Mouse (Mus musculus): ENCODE results near the gene Arhgap30. TPM values are rescaled to one million over a fixed set of nuclear protein-coding genes. Genes with fewer than 3 reads are reported as not detected.

Arhgap30 gene
- polyA plus RNA-seq, 1 experiment from 2014 or later, result 3.8 TPM

DNA sequence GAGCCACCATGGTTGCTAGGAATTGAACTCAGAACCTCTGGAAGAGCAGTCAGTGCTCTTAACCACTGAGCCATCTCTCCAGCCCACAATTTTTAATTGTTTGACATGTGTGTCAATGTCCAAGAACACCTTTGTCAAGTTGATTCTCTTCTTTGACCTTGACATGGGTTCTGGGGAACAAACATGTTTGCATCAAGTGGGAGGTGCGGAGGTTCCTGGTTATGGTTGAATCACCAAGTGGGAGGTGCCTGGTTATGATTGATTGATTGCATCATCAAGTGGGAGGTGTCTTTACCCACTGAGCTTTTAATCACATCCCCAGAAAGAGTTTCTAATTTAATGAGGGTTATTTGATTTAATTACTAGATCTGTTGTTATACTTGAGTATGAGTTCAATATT lies 68.8 kb downstream of the Arhgap30 start:
- H3K27me3 ChIP-seq (ENCODE audit: control insufficient read depth, insufficient read depth, low read length), result no peaks in the 10 kb centered on the region
- H3K4me3 ChIP-seq (replicated peaks; ENCODE audit: low read length), result no peak overlapping the region
- H3K36me3 ChIP-seq (ENCODE audit: control insufficient read depth, insufficient read depth, low read length), result peaks cover 6% of the 10 kb centered on the region; the same call in 1 of the 2 replicates
- no peak overlapping the region for H3K9ac ChIP-seq (ENCODE audit: low read length)
- 90% methylated on average over 1 of the region's 1 CpGs for WGBS
- H3K4me2 ChIP-seq (ENCODE audit: low read depth, low read length), result no peak overlapping the region
- no peak for ATAC-seq (ENCODE audit: insufficient read depth, low FRiP score)
- no peaks in the 10 kb centered on the region for H3K9me3 ChIP-seq (replicated peaks; ENCODE audit: control insufficient read depth, low read length)
- H3K27ac ChIP-seq (ENCODE audit: low read length), result no peak overlapping the region
- H3K4me1 ChIP-seq (ENCODE audit: control insufficient read depth, insufficient read depth, low read length), result no peaks in the 10 kb centered on the region

DNA sequence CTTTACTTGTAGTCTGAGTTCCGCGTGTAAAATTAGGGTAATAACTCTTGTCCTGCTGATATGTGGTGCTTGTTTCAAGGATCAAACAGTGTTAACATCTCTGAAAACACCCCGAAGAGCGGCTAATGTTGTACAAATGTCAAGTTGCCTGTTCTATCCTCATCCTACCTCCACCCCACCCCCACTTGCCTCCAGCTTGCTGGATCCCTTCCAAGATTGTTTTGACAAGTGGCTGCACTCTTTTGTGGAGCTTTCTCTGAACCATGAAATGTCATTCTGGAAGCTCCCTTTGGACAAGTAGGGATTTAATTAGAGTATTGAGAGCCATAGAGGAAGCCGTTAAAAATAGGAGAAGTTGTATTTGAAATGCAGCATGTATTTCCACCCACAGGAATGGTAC lies 71.0 kb downstream of the Arhgap30 start:
- Histone ChIP-seq H3K27me3 (ENCODE audit: control insufficient read depth, insufficient read depth, low read length) (no peaks in the 10 kb centered on the region), H3K9ac (ENCODE audit: low read length) (no peak overlapping the region), H3K27ac (ENCODE audit: low read length) (no peak overlapping the region), H3K36me3 (ENCODE audit: control insufficient read depth, insufficient read depth, low read length) (peaks cover 9% of the 10 kb centered on the region), H3K4me1 (ENCODE audit: control insufficient read depth, insufficient read depth, low read length) (no peaks in the 10 kb centered on the region), H3K4me2 (ENCODE audit: low read depth, low read length) (no peak overlapping the region), H3K4me3 (replicated peaks; ENCODE audit: low read length) (no peak overlapping the region), H3K9me3 (replicated peaks; ENCODE audit: control insufficient read depth, low read length) (no peaks in the 10 kb centered on the region)
- 42% methylated on average over 5 of the region's 5 CpGs for WGBS
- no peak for ATAC-seq (ENCODE audit: insufficient read depth, low FRiP score)

Other genes with a start within 250 kb of the Arhgap30 start
- 282 and 298 TPM in 2 replicates for gene Sdhc, start 238.4 kb upstream of the Arhgap30 start, polyA plus RNA-seq (2015; fragmentation: Nextera tagmentation; extraction: Ambion mirVana)
- gene Mpz, start 238.2 kb upstream of the Arhgap30 start, polyA plus RNA-seq (2015; fragmentation: Nextera tagmentation; extraction: Ambion mirVana), result 2.4 and 2.9 TPM in 2 replicates
- 44.3 and 46.4 TPM in 2 replicates for gene Pcp4l1, start 192.7 kb upstream of the Arhgap30 start, polyA plus RNA-seq (2015; fragmentation: Nextera tagmentation; extraction: Ambion mirVana)
- gene Nr1i3, start 175.0 kb upstream of the Arhgap30 start, polyA plus RNA-seq (2015; fragmentation: Nextera tagmentation; extraction: Ambion mirVana), result 1.7 and 1.8 TPM in 2 replicates
- 28.2 and 28.3 TPM in 2 replicates for gene Tomm40l, start 166.4 kb upstream of the Arhgap30 start, polyA plus RNA-seq (2015; fragmentation: Nextera tagmentation; extraction: Ambion mirVana)
- gene Apoa2, start 163.9 kb upstream of the Arhgap30 start, polyA plus RNA-seq (2015; fragmentation: Nextera tagmentation; extraction: Ambion mirVana), result 257 and 347 TPM in 2 replicates
- gene Fcer1g, start 154.6 kb upstream of the Arhgap30 start, polyA plus RNA-seq (2015; fragmentation: Nextera tagmentation; extraction: Ambion mirVana), result 68.0 and 77.1 TPM in 2 replicates
- 11.0 and 12.8 TPM in 2 replicates for gene Adamts4, start 138.5 kb upstream of the Arhgap30 start, polyA plus RNA-seq (2015; fragmentation: Nextera tagmentation; extraction: Ambion mirVana)
- gene Ndufs2, start 137.6 kb upstream of the Arhgap30 start, polyA plus RNA-seq (2015; fragmentation: Nextera tagmentation; extraction: Ambion mirVana), result 259 and 260 TPM in 2 replicates
- gene B4galt3, start 118.6 kb upstream of the Arhgap30 start, polyA plus RNA-seq (2015; fragmentation: Nextera tagmentation; extraction: Ambion mirVana), result 70.6 and 71.5 TPM in 2 replicates
- gene Ppox, start 107.8 kb upstream of the Arhgap30 start, polyA plus RNA-seq (2015; fragmentation: Nextera tagmentation; extraction: Ambion mirVana), result 44.6 and 54.5 TPM in 2 replicates
- gene Usp21, start 101.0 kb upstream of the Arhgap30 start, polyA plus RNA-seq (2015; fragmentation: Nextera tagmentation; extraction: Ambion mirVana), result 54.9 and 59.1 TPM in 2 replicates
- 100 and 113 TPM in 2 replicates for gene Ufc1, start 93.9 kb upstream of the Arhgap30 start, polyA plus RNA-seq (2015; fragmentation: Nextera tagmentation; extraction: Ambion mirVana)
- gene Dedd, start 59.8 kb upstream of the Arhgap30 start, polyA plus RNA-seq (2015; fragmentation: Nextera tagmentation; extraction: Ambion mirVana), result 48.0 and 54.7 TPM in 2 replicates
- 49.6 and 51.3 TPM in 2 replicates for gene Nit1, start 43.3 kb upstream of the Arhgap30 start, polyA plus RNA-seq (2015; fragmentation: Nextera tagmentation; extraction: Ambion mirVana)
- 81.2 and 109 TPM in 2 replicates for gene Pfdn2, start 43.3 kb upstream of the Arhgap30 start, polyA plus RNA-seq (2015; fragmentation: Nextera tagmentation; extraction: Ambion mirVana)
- 0.76 and 1.3 TPM in 2 replicates for gene Klhdc9, start 28.2 kb upstream of the Arhgap30 start, polyA plus RNA-seq (2015; fragmentation: Nextera tagmentation; extraction: Ambion mirVana)
- 42.8 and 62.7 TPM in 2 replicates for gene Nectin4, start 18.9 kb upstream of the Arhgap30 start, polyA plus RNA-seq (2015; fragmentation: Nextera tagmentation; extraction: Ambion mirVana)
- 63.4 and 64.7 TPM in 2 replicates for gene Usf1, start 22.4 kb downstream of the Arhgap30 start, polyA plus RNA-seq (2015; fragmentation: Nextera tagmentation; extraction: Ambion mirVana)
- gene Tstd1, start 29.9 kb downstream of the Arhgap30 start, polyA plus RNA-seq (2015; fragmentation: Nextera tagmentation; extraction: Ambion mirVana), result 7.6 and 8.3 TPM in 2 replicates
- gene F11r, start 48.6 kb downstream of the Arhgap30 start, polyA plus RNA-seq (2015; fragmentation: Nextera tagmentation; extraction: Ambion mirVana), result 137 and 162 TPM in 2 replicates
- 15.7 and 16.3 TPM in 2 replicates for gene Alyref2, start 114.5 kb downstream of the Arhgap30 start, polyA plus RNA-seq (2015; fragmentation: Nextera tagmentation; extraction: Ambion mirVana)
- not detected in 2 replicates for gene Itln1, start 146.3 kb downstream of the Arhgap30 start, polyA plus RNA-seq (2015; fragmentation: Nextera tagmentation; extraction: Ambion mirVana)
- 0.81 and 1.4 TPM in 2 replicates for gene Cd244a, start 170.2 kb downstream of the Arhgap30 start, polyA plus RNA-seq (2015; fragmentation: Nextera tagmentation; extraction: Ambion mirVana)
- 0.62 and 0.84 TPM in 2 replicates for gene Ly9, start 218.5 kb downstream of the Arhgap30 start, polyA plus RNA-seq (2015; fragmentation: Nextera tagmentation; extraction: Ambion mirVana)

Data from stomach, embryonic 16.5 days (tissue).